Mouse (Mus musculus): Measurements from ENCODE around the gene Slc15a1.

The Slc15a1 gene

GRCm38 (mm10) chr14:121493712-121494111 lies 11.3 kb downstream of the Slc15a1 start:
- ATAC-seq (ENCODE audit: low TSS enrichment), result no peak

GRCm38 (mm10) chr14:121492328-121492727 lies 12.7 kb downstream of the Slc15a1 start:
- 0 out of 2 replicates have a peak, but pooled peaks have one; percentile 38 for ATAC-seq (ENCODE audit: low TSS enrichment)

GRCm38 (mm10) chr14:121485722-121486121 lies 19.3 kb downstream of the Slc15a1 start:
- ATAC-seq (ENCODE audit: low TSS enrichment), result no peak

GRCm38 (mm10) chr14:121484436-121484835 lies 20.6 kb downstream of the Slc15a1 start:
- no peak for ATAC-seq (ENCODE audit: low TSS enrichment)

GRCm38 (mm10) chr14:121482181-121482580 lies 22.9 kb downstream of the Slc15a1 start:
- no peak for ATAC-seq (ENCODE audit: low TSS enrichment)

GRCm38 (mm10) chr14:121481591-121481990 lies 23.5 kb downstream of the Slc15a1 start:
- ATAC-seq (ENCODE audit: low TSS enrichment), result no peak

- no peak for ATAC-seq (ENCODE audit: low TSS enrichment)
Measured at GRCm38 (mm10) chr14:121479096-121479495, 26.0 kb downstream of the Slc15a1 start.

- ATAC-seq (ENCODE audit: low TSS enrichment), result no peak
Measured at GRCm38 (mm10) chr14:121477925-121478693, 26.9 kb downstream of the Slc15a1 start.

- no peak for ATAC-seq (ENCODE audit: low TSS enrichment)
Measured at GRCm38 (mm10) chr14:121473869-121474268, 31.2 kb downstream of the Slc15a1 start.

- no peak for ATAC-seq (ENCODE audit: low TSS enrichment)
Measured at GRCm38 (mm10) chr14:121471545-121472121, 33.4 kb downstream of the Slc15a1 start.

- ATAC-seq (ENCODE audit: low TSS enrichment), result no peak
Measured at GRCm38 (mm10) chr14:121469601-121470000, 35.5 kb downstream of the Slc15a1 start.

GRCm38 (mm10) chr14:121467646-121468045 lies 37.4 kb downstream of the Slc15a1 start:
- no peak for ATAC-seq (ENCODE audit: low TSS enrichment)

GRCm38 (mm10) chr14:121466501-121466900 lies 38.6 kb downstream of the Slc15a1 start:
- ATAC-seq (ENCODE audit: low TSS enrichment), result no peak

GRCm38 (mm10) chr14:121464318-121464717 lies 40.7 kb downstream of the Slc15a1 start:
- ATAC-seq (ENCODE audit: low TSS enrichment), result no peak

- ATAC-seq (ENCODE audit: low TSS enrichment), result no peak
Measured at GRCm38 (mm10) chr14:121462756-121463155, 42.3 kb downstream of the Slc15a1 start.

- ATAC-seq (ENCODE audit: low TSS enrichment), result no peak
Measured at GRCm38 (mm10) chr14:121460966-121461365, 44.1 kb downstream of the Slc15a1 start.

- ATAC-seq (ENCODE audit: low TSS enrichment), result no peak
Measured at GRCm38 (mm10) chr14:121458521-121458920, 46.5 kb downstream of the Slc15a1 start.

- no peak for ATAC-seq (ENCODE audit: low TSS enrichment)
Measured at GRCm38 (mm10) chr14:121457536-121457935, 47.5 kb downstream of the Slc15a1 start.

GRCm38 (mm10) chr14:121456416-121457285 lies 48.4 kb downstream of the Slc15a1 start:
- ATAC-seq (ENCODE audit: low TSS enrichment), result no peak

- no peak for ATAC-seq (ENCODE audit: low TSS enrichment)
Measured at GRCm38 (mm10) chr14:121455976-121456375, 49.1 kb downstream of the Slc15a1 start.

GRCm38 (mm10) chr14:121455527-121455926 lies 49.5 kb downstream of the Slc15a1 start:
- ATAC-seq (ENCODE audit: low TSS enrichment), result peak; percentile 74; the same call in 1 of the 2 replicates

- no peak for ATAC-seq (ENCODE audit: low TSS enrichment)
Measured at GRCm38 (mm10) chr14:121453130-121453529, 51.9 kb downstream of the Slc15a1 start.
